Mouse (Mus musculus): Measurements from ENCODE around the gene Arhgef3.
"Not testable (repeated sequence)": the region's sequence is repeated elsewhere in the genome, so short reads cannot be mapped to it uniquely, and the experiment has no call there.

Gene Arhgef3

GRCm38 (mm10) chr14:27199119-27199518 lies 84.4 kb downstream of the Arhgef3 start:
- no peak for DNase-seq

GRCm38 (mm10) chr14:27199870-27200269 lies 85.2 kb downstream of the Arhgef3 start:
- DNase-seq: no peak

GRCm38 (mm10) chr14:27200743-27201576 lies 86.3 kb downstream of the Arhgef3 start:
- peak; percentile 84 for DNase-seq

- no peak for DNase-seq
Measured at GRCm38 (mm10) chr14:27201824-27202223, 87.1 kb downstream of the Arhgef3 start.

GRCm38 (mm10) chr14:27204704-27205103 lies 90.0 kb downstream of the Arhgef3 start:
- no peak for DNase-seq

GRCm38 (mm10) chr14:27206443-27206842 lies 91.7 kb downstream of the Arhgef3 start:
- no peak for DNase-seq

- no peak for DNase-seq
Measured at GRCm38 (mm10) chr14:27209542-27209941, 94.8 kb downstream of the Arhgef3 start.

- DNase-seq: not testable (repeated sequence)
Measured at GRCm38 (mm10) chr14:27210801-27211200, 96.1 kb downstream of the Arhgef3 start.

GRCm38 (mm10) chr14:27211743-27212445 lies 97.2 kb downstream of the Arhgef3 start:
- DNase-seq: peak; percentile 86

GRCm38 (mm10) chr14:27214232-27214631 lies 99.5 kb downstream of the Arhgef3 start:
- no peak for DNase-seq

GRCm38 (mm10) chr14:27219668-27220067 lies 105.0 kb downstream of the Arhgef3 start:
- peak; percentile 89 for DNase-seq

- peak; percentile 87 for DNase-seq
Measured at GRCm38 (mm10) chr14:27220297-27220696, 105.6 kb downstream of the Arhgef3 start.

- peak; percentile 87 for DNase-seq
Measured at GRCm38 (mm10) chr14:27224636-27225035, 109.9 kb downstream of the Arhgef3 start.

- peak; percentile 81 for DNase-seq
Measured at GRCm38 (mm10) chr14:27226288-27226687, 111.6 kb downstream of the Arhgef3 start.

GRCm38 (mm10) chr14:27228288-27228687 lies 113.6 kb downstream of the Arhgef3 start:
- DNase-seq: peak; percentile 88

- peak; percentile 89 for DNase-seq
Measured at GRCm38 (mm10) chr14:27228941-27229371, 114.3 kb downstream of the Arhgef3 start.

- peak; percentile 98 for DNase-seq
Measured at GRCm38 (mm10) chr14:27229441-27230147, 114.9 kb downstream of the Arhgef3 start.

- peak; percentile 99 for DNase-seq
Measured at GRCm38 (mm10) chr14:27230262-27231022, 115.7 kb downstream of the Arhgef3 start.

- DNase-seq: peak; percentile 86
Measured at GRCm38 (mm10) chr14:27231506-27231905, 116.8 kb downstream of the Arhgef3 start.

GRCm38 (mm10) chr14:27231974-27232780 lies 117.5 kb downstream of the Arhgef3 start:
- DNase-seq: peak; percentile 90

- no peak for DNase-seq
Measured at GRCm38 (mm10) chr14:27233056-27233455, 118.4 kb downstream of the Arhgef3 start.

- no peak for DNase-seq
Measured at GRCm38 (mm10) chr14:27233656-27234055, 119.0 kb downstream of the Arhgef3 start.

Measured in heart, adult 11 months (tissue).